Mouse (Mus musculus): Measurements from ENCODE around the gene Ctcfl. TPM values are rescaled to one million over a fixed set of nuclear protein-coding genes. Genes with fewer than 3 reads are reported as not detected.
"Not testable (repeated sequence)": the region's sequence is repeated elsewhere in the genome, so short reads cannot be mapped to it uniquely, and the experiment has no call there.

The Ctcfl gene
- total and polyA plus RNA-seq, 3 experiments, result 0.08 to 0.11 TPM; not detected in 1

DNA sequence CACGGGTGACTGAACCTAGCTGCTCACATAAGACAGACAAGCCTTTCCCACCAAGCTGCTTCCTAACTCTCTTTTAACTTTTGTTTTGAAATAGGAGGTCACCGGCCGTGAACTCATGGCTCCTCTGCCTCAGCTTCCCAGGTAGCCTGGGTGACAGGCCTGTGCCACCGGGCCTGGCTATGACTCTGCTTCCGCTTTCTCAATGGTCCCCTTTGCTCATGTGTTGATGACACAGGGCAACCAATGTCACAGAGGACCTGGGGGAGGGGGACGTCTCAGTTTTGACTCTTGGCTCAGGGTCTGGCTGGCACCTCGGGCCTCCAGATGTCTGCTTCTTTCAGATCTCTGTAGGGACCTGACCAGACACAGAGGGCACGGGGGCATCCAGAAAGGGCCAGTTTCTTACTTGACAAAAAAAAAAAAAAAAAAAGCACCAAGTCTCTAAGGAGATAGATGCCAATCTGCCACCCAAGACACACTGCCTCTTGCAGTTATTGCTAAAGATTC is 13.5 kb upstream of the Ctcfl start:
- TF ChIP-seq CTCF (IDR thresholded peaks at IDR 0.05), result no peak
- no peak for TF ChIP-seq POLR2A (IDR thresholded peaks at IDR 0.05; ENCODE audit: insufficient read depth, low read depth, low read length)
- no peak for TF ChIP-seq EP300 (IDR thresholded peaks at IDR 0.05; ENCODE audit: insufficient read depth, low read depth, low read length)
- no peak overlapping the region for H3K9ac ChIP-seq (ENCODE audit: low read depth, low read length)
- no peaks in the 10 kb centered on the region for H3K4me1 ChIP-seq (ENCODE audit: control insufficient read depth, insufficient read depth, low read length)
- no peaks in the 10 kb centered on the region for H3K36me3 ChIP-seq (ENCODE audit: control insufficient read depth, insufficient read depth, low read length)
- no peaks in the 10 kb centered on the region for H3K27me3 ChIP-seq (ENCODE audit: control insufficient read depth, insufficient read depth, low read length)
- H3K27ac ChIP-seq, result no peak overlapping the region
- intact Hi-C loops (cut with DNase I), result no loop called here
- no peaks in the 10 kb centered on the region for H3K79me2 ChIP-seq (replicated peaks; ENCODE audit: control insufficient read depth, insufficient read depth, low read length)
- H3K4me3 ChIP-seq, result no peak overlapping the region
- DNase-seq, result no peak
- 76% methylated on average over 8 of the region's 8 CpGs for WGBS

DNA sequence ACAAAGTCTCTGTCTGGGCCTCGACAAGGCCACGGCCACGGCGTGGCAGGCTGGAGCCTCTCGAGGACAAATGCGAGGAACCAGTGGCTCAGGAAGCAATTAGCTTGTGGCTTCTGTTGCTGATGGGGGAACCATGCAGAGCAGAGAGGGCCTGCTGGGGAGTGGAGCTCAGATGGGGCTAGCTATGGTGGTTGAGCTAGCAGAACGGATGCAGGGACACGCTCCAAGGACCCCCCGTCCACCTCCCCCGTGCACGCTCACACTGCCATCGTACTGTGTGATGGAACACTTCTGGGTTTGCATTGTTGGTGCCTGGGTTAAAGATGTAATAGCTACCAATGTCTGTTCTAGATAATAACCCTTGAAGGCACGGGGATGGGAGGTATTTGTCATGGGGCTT is 12.9 kb upstream of the Ctcfl start:
- Histone ChIP-seq H3K4me3 (no peak overlapping the region), H3K9ac (ENCODE audit: low read depth, low read length) (no peak overlapping the region), H3K79me2 (replicated peaks; ENCODE audit: control insufficient read depth, insufficient read depth, low read length) (no peaks in the 10 kb centered on the region), H3K27me3 (ENCODE audit: control insufficient read depth, insufficient read depth, low read length) (no peaks in the 10 kb centered on the region), H3K36me3 (ENCODE audit: control insufficient read depth, insufficient read depth, low read length) (no peaks in the 10 kb centered on the region), H3K27ac (no peak overlapping the region), H3K4me1 (ENCODE audit: control insufficient read depth, insufficient read depth, low read length) (no peaks in the 10 kb centered on the region)
- TF ChIP-seq EP300 (IDR thresholded peaks at IDR 0.05; ENCODE audit: insufficient read depth, low read depth, low read length) (no peak), POLR2A (IDR thresholded peaks at IDR 0.05; ENCODE audit: insufficient read depth, low read depth, low read length) (no peak), CTCF (IDR thresholded peaks at IDR 0.05) (no peak)
- intact Hi-C loops (cut with DNase I), result no loop called here
- WGBS, result 90% methylated on average over 13 of the region's 13 CpGs
- no peak for DNase-seq

- Histone ChIP-seq H3K4me3 (no peak overlapping the region), H3K27ac (no peak overlapping the region), H3K27me3 (ENCODE audit: control insufficient read depth, insufficient read depth, low read length) (no peaks in the 10 kb centered on the region), H3K36me3 (ENCODE audit: control insufficient read depth, insufficient read depth, low read length) (no peaks in the 10 kb centered on the region), H3K9ac (ENCODE audit: low read depth, low read length) (no peak overlapping the region), H3K4me1 (ENCODE audit: control insufficient read depth, insufficient read depth, low read length) (no peaks in the 10 kb centered on the region), H3K79me2 (replicated peaks; ENCODE audit: control insufficient read depth, insufficient read depth, low read length) (no peaks in the 10 kb centered on the region)
- TF ChIP-seq POLR2A (IDR thresholded peaks at IDR 0.05; ENCODE audit: insufficient read depth, low read depth, low read length), result no peak
- no peak for TF ChIP-seq CTCF (IDR thresholded peaks at IDR 0.05)
- no peak for TF ChIP-seq EP300 (IDR thresholded peaks at IDR 0.05; ENCODE audit: insufficient read depth, low read depth, low read length)
- no peak for DNase-seq
- intact Hi-C loops (cut with DNase I), result no loop called here
- 58% methylated on average over 2 of the region's 2 CpGs for WGBS
Observed at GRCm38 (mm10) chr2:173129111-173129510, 9.8 kb upstream of the Ctcfl start.

GRCm38 (mm10) chr2:173126386-173126785 is 7.1 kb upstream of the Ctcfl start:
- Histone ChIP-seq H3K79me2 (replicated peaks; ENCODE audit: control insufficient read depth, insufficient read depth, low read length) (no peaks in the 10 kb centered on the region), H3K4me3 (no peak overlapping the region), H3K27ac (no peak overlapping the region), H3K4me1 (ENCODE audit: control insufficient read depth, insufficient read depth, low read length) (no peaks in the 10 kb centered on the region), H3K9ac (ENCODE audit: low read depth, low read length) (no peak overlapping the region), H3K36me3 (ENCODE audit: control insufficient read depth, insufficient read depth, low read length) (no peaks in the 10 kb centered on the region), H3K27me3 (ENCODE audit: control insufficient read depth, insufficient read depth, low read length) (no peaks in the 10 kb centered on the region)
- WGBS, result 70% methylated on average over 4 of the region's 4 CpGs
- no peak for DNase-seq
- intact Hi-C loops (cut with DNase I), result no loop called here
- TF ChIP-seq POLR2A (IDR thresholded peaks at IDR 0.05; ENCODE audit: insufficient read depth, low read depth, low read length) (no peak), CTCF (IDR thresholded peaks at IDR 0.05) (no peak), EP300 (IDR thresholded peaks at IDR 0.05; ENCODE audit: insufficient read depth, low read depth, low read length) (no peak)

GRCm38 (mm10) chr2:173124022-173124735 is 4.9 kb upstream of the Ctcfl start:
- H3K4me1 ChIP-seq (ENCODE audit: control insufficient read depth, insufficient read depth, low read length), result no peaks in the 10 kb centered on the region
- no peak for DNase-seq
- H3K27me3 ChIP-seq (ENCODE audit: control insufficient read depth, insufficient read depth, low read length), result no peaks in the 10 kb centered on the region
- no peaks in the 10 kb centered on the region for H3K79me2 ChIP-seq (replicated peaks; ENCODE audit: control insufficient read depth, insufficient read depth, low read length)
- intact Hi-C loops (cut with DNase I), result no loop called here
- H3K4me3 ChIP-seq, result no peak overlapping the region
- 81% methylated on average over 7 of the region's 7 CpGs for WGBS
- H3K27ac ChIP-seq, result no peak overlapping the region
- no peaks in the 10 kb centered on the region for H3K36me3 ChIP-seq (ENCODE audit: control insufficient read depth, insufficient read depth, low read length)
- no peak overlapping the region for H3K9ac ChIP-seq (ENCODE audit: low read depth, low read length)
- TF ChIP-seq CTCF (IDR thresholded peaks at IDR 0.05) (no peak), POLR2A (IDR thresholded peaks at IDR 0.05; ENCODE audit: insufficient read depth, low read depth, low read length) (no peak), EP300 (IDR thresholded peaks at IDR 0.05; ENCODE audit: insufficient read depth, low read depth, low read length) (no peak)

- not testable (repeated sequence) for DNase-seq
Observed at GRCm38 (mm10) chr2:173120117-173120516, 792 bp upstream of the Ctcfl start.

More at GRCm38 (mm10) chr2:173120117-173120516, 792 bp upstream of the Ctcfl start:
- 54% methylated on average over 4 of the region's 4 CpGs for WGBS
- H3K9ac ChIP-seq (ENCODE audit: low read depth, low read length); H3K79me2 ChIP-seq (replicated peaks; ENCODE audit: control insufficient read depth, insufficient read depth, low read length); H3K4me3 ChIP-seq; H3K4me1 ChIP-seq (ENCODE audit: control insufficient read depth, insufficient read depth, low read length); H3K27me3 ChIP-seq (ENCODE audit: control insufficient read depth, insufficient read depth, low read length); H3K36me3 ChIP-seq (ENCODE audit: control insufficient read depth, insufficient read depth, low read length); H3K27ac ChIP-seq; intact Hi-C loops (cut with DNase I): not testable (repeated sequence)

Data from heart, adult 2 months (tissue).